Mouse (Mus musculus): Measurements from ENCODE around the gene Sval2. TPM values are rescaled to one million over a fixed set of nuclear protein-coding genes. Genes with fewer than 3 reads are reported as not detected.

Sval2 gene
- not detected for polyA plus RNA-seq (2017; shearing (Covaris generic))

GRCm38 (mm10) chr6:41852689-41853088 is at the start of gene Sval2:
Gene Sval2, plus strand, starts transcription at chr6:41852989.

GRCm38 (mm10) chr6:41847235-41847634 is 5.6 kb upstream of the Sval2 start, which contains the start of gene Pip:
Gene Pip, plus strand, starts transcription at chr6:41847535.

Other genes with a start within 250 kb of the Sval2 start
- gene Ephb6, start 247.5 kb upstream of the Sval2 start, polyA plus RNA-seq (2017; shearing (Covaris generic)), result 48.2 TPM
- 0.16 TPM for gene Trpv6, start 216.6 kb upstream of the Sval2 start, polyA plus RNA-seq (2017; shearing (Covaris generic))
- 0.11 TPM for gene Trpv5, start 172.2 kb upstream of the Sval2 start, polyA plus RNA-seq (2017; shearing (Covaris generic))
- gene Llcfc1, start 168.6 kb upstream of the Sval2 start, polyA plus RNA-seq (2017; shearing (Covaris generic)), result not detected
- not detected for gene Kel, start 148.7 kb upstream of the Sval2 start, polyA plus RNA-seq (2017; shearing (Covaris generic))
- gene Olfr459, start 77.8 kb upstream of the Sval2 start, polyA plus RNA-seq (2017; shearing (Covaris generic)), result 0.11 TPM
- not detected for gene Pip, start 5.5 kb upstream of the Sval2 start, polyA plus RNA-seq (2017; shearing (Covaris generic))
- gene Sval1, start 98.6 kb downstream of the Sval2 start, polyA plus RNA-seq (2017; shearing (Covaris generic)), result not detected
- gene Sval3, start 115.2 kb downstream of the Sval2 start, polyA plus RNA-seq (2017; shearing (Covaris generic)), result not detected
- not detected for gene Sva, start 185.4 kb downstream of the Sval2 start, polyA plus RNA-seq (2017; shearing (Covaris generic))

Data from effector memory CD4-positive, alpha-beta T cell, adult 5 months (primary cell).